Mouse (Mus musculus): Measurements from ENCODE around the gene Olfr1512. TPM values are rescaled to one million over a fixed set of nuclear protein-coding genes. Genes with fewer than 3 reads are reported as not detected.
"Not testable (repeated sequence)": the region's sequence is repeated elsewhere in the genome, so short reads cannot be mapped to it uniquely, and the experiment has no call there.

Olfr1512 gene
- not detected in 2 replicates for polyA plus RNA-seq (2012; rRNA removed)

- Histone ChIP-seq H3K27ac (ENCODE audit: insufficient read depth, low read depth, low read length) (no peak within 1 kb of the TSS), H3K36me3 (ENCODE audit: control insufficient read depth, insufficient read depth, low read length) (no peaks in the 10 kb centered on the region), H3K4me1 (ENCODE audit: control insufficient read depth, insufficient read depth, insufficient read length, low read length) (no peaks in the 10 kb centered on the region), H3K27me3 (ENCODE audit: control insufficient read depth, insufficient read depth, low read length) (no peaks in the 10 kb centered on the region), H3K4me3 (ENCODE audit: low read depth, low read length) (no peak within 1 kb of the TSS)
- TF ChIP-seq POLR2A (IDR thresholded peaks at IDR 0.05; ENCODE audit: low read depth, low read length): no peak
- no peak for TF ChIP-seq CTCF (IDR thresholded peaks at IDR 0.05; ENCODE audit: extremely low read depth, insufficient read length, insufficient replicate concordance, low read depth, low read length)
- WGBS: 69% methylated on average over 2 of the region's 2 CpGs
Measured at GRCm38 (mm10) chr14:52379068-52379467, at the start of gene Olfr1512. Olfr1512 (minus strand) TSS chr14:52379168.

DNA sequence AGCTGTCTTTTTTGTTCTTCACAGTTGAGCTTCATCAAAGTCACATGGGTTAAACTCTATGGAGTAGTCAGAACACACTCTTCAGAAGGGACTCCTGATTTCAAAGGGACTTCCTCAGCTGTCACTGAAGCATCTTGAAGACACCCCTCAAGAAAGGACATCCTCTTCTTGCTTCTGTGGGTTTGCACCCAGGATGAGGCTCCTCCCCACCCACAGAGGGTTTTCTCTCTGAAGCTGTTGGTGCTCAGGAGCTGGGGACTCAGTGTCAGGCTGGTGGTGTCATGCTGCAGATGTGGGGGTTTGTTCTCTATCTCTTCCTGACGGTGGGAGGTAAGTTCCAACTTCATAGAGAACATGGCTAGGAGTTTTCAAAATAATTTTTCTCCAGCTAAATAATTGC lies 48.7 kb upstream of the Olfr1512 start:
- no peak for TF ChIP-seq CTCF (IDR thresholded peaks at IDR 0.05; ENCODE audit: extremely low read depth, insufficient read length, insufficient replicate concordance, low read depth, low read length)
- TF ChIP-seq POLR2A (IDR thresholded peaks at IDR 0.05; ENCODE audit: low read depth, low read length): no peak
- Histone ChIP-seq H3K27ac (ENCODE audit: insufficient read depth, low read depth, low read length) (no peak overlapping the region), H3K4me3 (ENCODE audit: low read depth, low read length) (no peak overlapping the region), H3K27me3 (ENCODE audit: control insufficient read depth, insufficient read depth, low read length) (no peaks in the 10 kb centered on the region), H3K4me1 (ENCODE audit: control insufficient read depth, insufficient read depth, insufficient read length, low read length) (no peaks in the 10 kb centered on the region), H3K36me3 (ENCODE audit: control insufficient read depth, insufficient read depth, low read length) (no peaks in the 10 kb centered on the region)
- 82% methylated on average over 1 of the region's 1 CpGs for WGBS

DNA sequence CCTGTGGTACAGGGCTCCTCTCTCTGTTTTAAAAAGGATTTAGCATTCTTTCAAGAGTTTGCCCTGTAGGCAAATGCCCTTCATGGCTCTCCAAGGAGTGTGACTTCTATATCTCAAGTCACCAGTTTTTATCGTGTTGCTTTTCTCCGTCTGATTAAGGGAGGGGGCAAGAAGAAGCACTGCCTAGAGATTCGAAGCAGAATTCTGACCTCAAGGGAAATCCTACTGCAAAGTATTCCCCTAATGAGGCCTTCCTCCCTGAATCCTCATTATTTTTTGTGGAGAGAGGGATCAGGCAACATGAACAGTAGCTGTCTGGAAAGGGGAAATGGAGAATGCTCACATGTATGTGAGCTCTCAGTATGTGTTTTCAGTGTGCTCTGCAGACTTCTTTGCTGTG lies 35.3 kb upstream of the Olfr1512 start, which contains the start of gene Olfr1510:
TSS of gene Olfr1510 (minus strand) at position 101 of the 400 bp plus-strand sequence.
- Histone ChIP-seq H3K4me1 (ENCODE audit: control insufficient read depth, insufficient read depth, insufficient read length, low read length) (no peaks in the 10 kb centered on the region), H3K27ac (ENCODE audit: insufficient read depth, low read depth, low read length) (no peak within 1 kb of the TSS), H3K4me3 (ENCODE audit: low read depth, low read length) (no peak within 1 kb of the TSS), H3K36me3 (ENCODE audit: control insufficient read depth, insufficient read depth, low read length) (no peaks in the 10 kb centered on the region), H3K27me3 (ENCODE audit: control insufficient read depth, insufficient read depth, low read length) (no peaks in the 10 kb centered on the region)
- no peak for TF ChIP-seq POLR2A (IDR thresholded peaks at IDR 0.05; ENCODE audit: low read depth, low read length)
- TF ChIP-seq CTCF (IDR thresholded peaks at IDR 0.05; ENCODE audit: extremely low read depth, insufficient read length, insufficient replicate concordance, low read depth, low read length): no peak
- WGBS: 89% methylated on average over 3 of the region's 3 CpGs

GRCm38 (mm10) chr14:52410142-52410919 lies 31.4 kb upstream of the Olfr1512 start:
- 74% methylated on average over 8 of the region's 10 CpGs for WGBS
- H3K27me3 ChIP-seq (ENCODE audit: control insufficient read depth, insufficient read depth, low read length); H3K4me1 ChIP-seq (ENCODE audit: control insufficient read depth, insufficient read depth, insufficient read length, low read length): not testable (repeated sequence)

GRCm38 (mm10) chr14:52397279-52397678 lies 18.3 kb upstream of the Olfr1512 start, which contains the start of gene Olfr1511:
Olfr1511 (minus strand) TSS chr14:52397379.
- WGBS: 79% methylated on average over 4 of the region's 4 CpGs
- no peaks in the 10 kb centered on the region for H3K36me3 ChIP-seq (ENCODE audit: control insufficient read depth, insufficient read depth, low read length)
- TF ChIP-seq POLR2A (IDR thresholded peaks at IDR 0.05; ENCODE audit: low read depth, low read length) (no peak), CTCF (IDR thresholded peaks at IDR 0.05; ENCODE audit: extremely low read depth, insufficient read length, insufficient replicate concordance, low read depth, low read length) (no peak)
- no peak within 1 kb of the TSS for H3K27ac ChIP-seq (ENCODE audit: insufficient read depth, low read depth, low read length)
- no peak within 1 kb of the TSS for H3K4me3 ChIP-seq (ENCODE audit: low read depth, low read length)
- H3K4me1 ChIP-seq (ENCODE audit: control insufficient read depth, insufficient read depth, insufficient read length, low read length): no peaks in the 10 kb centered on the region
- H3K27me3 ChIP-seq (ENCODE audit: control insufficient read depth, insufficient read depth, low read length): no peaks in the 10 kb centered on the region

More at GRCm38 (mm10) chr14:52410142-52410919, 31.4 kb upstream of the Olfr1512 start:
- H3K27ac ChIP-seq (ENCODE audit: insufficient read depth, low read depth, low read length); H3K36me3 ChIP-seq (ENCODE audit: control insufficient read depth, insufficient read depth, low read length); H3K4me3 ChIP-seq (ENCODE audit: low read depth, low read length): not testable (repeated sequence)

GRCm38 (mm10) chr14:52390084-52390848 lies 11.3 kb upstream of the Olfr1512 start:
- not testable (repeated sequence) for H3K4me3 ChIP-seq (ENCODE audit: low read depth, low read length); H3K4me1 ChIP-seq (ENCODE audit: control insufficient read depth, insufficient read depth, insufficient read length, low read length); H3K36me3 ChIP-seq (ENCODE audit: control insufficient read depth, insufficient read depth, low read length); H3K27ac ChIP-seq (ENCODE audit: insufficient read depth, low read depth, low read length); H3K27me3 ChIP-seq (ENCODE audit: control insufficient read depth, insufficient read depth, low read length)
- 79% methylated on average over 9 of the region's 9 CpGs for WGBS

DNA sequence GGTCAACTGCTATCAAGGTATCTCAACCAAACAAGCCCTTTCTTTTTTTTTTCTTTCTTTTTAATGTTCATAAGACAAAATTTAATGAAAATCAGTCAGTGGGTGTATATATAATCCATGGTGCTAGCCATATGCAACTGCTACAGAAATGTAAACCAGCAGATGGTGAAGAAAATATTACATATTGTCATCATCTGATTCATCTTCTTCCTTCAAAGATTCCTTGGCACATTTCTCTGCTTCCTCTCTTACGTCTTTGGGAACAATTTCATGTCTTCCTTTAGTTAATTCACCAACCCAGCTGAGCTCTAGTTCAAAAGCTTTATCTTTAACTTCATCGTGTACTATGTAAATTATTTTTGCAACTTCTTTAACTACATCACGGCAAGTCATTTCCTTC lies 10.2 kb downstream of the Olfr1512 start:
- Histone ChIP-seq H3K4me3 (ENCODE audit: low read depth, low read length) (no peak overlapping the region), H3K36me3 (ENCODE audit: control insufficient read depth, insufficient read depth, low read length) (no peaks in the 10 kb centered on the region), H3K27ac (ENCODE audit: insufficient read depth, low read depth, low read length) (no peak overlapping the region), H3K27me3 (ENCODE audit: control insufficient read depth, insufficient read depth, low read length) (no peaks in the 10 kb centered on the region), H3K4me1 (ENCODE audit: control insufficient read depth, insufficient read depth, insufficient read length, low read length) (no peaks in the 10 kb centered on the region)
- 84% methylated on average over 3 of the region's 3 CpGs for WGBS
- TF ChIP-seq POLR2A (IDR thresholded peaks at IDR 0.05; ENCODE audit: low read depth, low read length) (no peak), CTCF (IDR thresholded peaks at IDR 0.05; ENCODE audit: extremely low read depth, insufficient read length, insufficient replicate concordance, low read depth, low read length) (no peak)
